Mouse (Mus musculus): ENCODE data around the gene Pom121l2.

Pom121l2 gene

GRCm38 (mm10) chr13:22015479-22016450 is 34.8 kb downstream of the Pom121l2 start:
- DNase-seq (ENCODE audit: low read depth, low spot score) = peak; percentile 92

GRCm38 (mm10) chr13:22019934-22020835 is 39.2 kb downstream of the Pom121l2 start:
- DNase-seq (ENCODE audit: low read depth, low spot score) = no peak

GRCm38 (mm10) chr13:22020901-22021339 is 39.9 kb downstream of the Pom121l2 start:
- DNase-seq (ENCODE audit: low read depth, low spot score) = no peak

- DNase-seq (ENCODE audit: low read depth, low spot score) = no peak
Measured at GRCm38 (mm10) chr13:22021581-22021980, 40.6 kb downstream of the Pom121l2 start.

GRCm38 (mm10) chr13:22022241-22022640 is 41.2 kb downstream of the Pom121l2 start:
- peak; percentile 94 for DNase-seq (ENCODE audit: low read depth, low spot score)

GRCm38 (mm10) chr13:22026058-22027031 is 45.4 kb downstream of the Pom121l2 start:
- peak; percentile 92 for DNase-seq (ENCODE audit: low read depth, low spot score)

- peak; percentile 96 for DNase-seq (ENCODE audit: low read depth, low spot score)
Measured at GRCm38 (mm10) chr13:22028673-22029460, 47.9 kb downstream of the Pom121l2 start.

- DNase-seq (ENCODE audit: low read depth, low spot score) = no peak
Measured at GRCm38 (mm10) chr13:22029928-22030327, 48.9 kb downstream of the Pom121l2 start.

- no peak for DNase-seq (ENCODE audit: low read depth, low spot score)
Measured at GRCm38 (mm10) chr13:22030493-22030892, 49.5 kb downstream of the Pom121l2 start.

- no peak for DNase-seq (ENCODE audit: low read depth, low spot score)
Measured at GRCm38 (mm10) chr13:22033741-22034442, 52.9 kb downstream of the Pom121l2 start.

GRCm38 (mm10) chr13:22034443-22035266 is 53.7 kb downstream of the Pom121l2 start:
- DNase-seq (ENCODE audit: low read depth, low spot score) = no peak

GRCm38 (mm10) chr13:22035267-22036148 is 54.5 kb downstream of the Pom121l2 start, which contains the start of the genes Hist1h2ah and Hist1h2bk:
Hist1h2ah (minus strand) TSS chr13:22035568.
Hist1h2bk (plus strand) TSS chr13:22035870.
- peak; percentile 95 for DNase-seq (ENCODE audit: low read depth, low spot score)

- DNase-seq (ENCODE audit: low read depth, low spot score) = no peak
Measured at GRCm38 (mm10) chr13:22036149-22036956, 55.4 kb downstream of the Pom121l2 start.

GRCm38 (mm10) chr13:22036986-22037385 is 56.0 kb downstream of the Pom121l2 start:
- DNase-seq (ENCODE audit: low read depth, low spot score) = no peak

GRCm38 (mm10) chr13:22037415-22037814 is 56.4 kb downstream of the Pom121l2 start:
- DNase-seq (ENCODE audit: low read depth, low spot score) = no peak
